8 mouse cellular contexts compared by ENCODE assay signal in the genomic region with DNA sequence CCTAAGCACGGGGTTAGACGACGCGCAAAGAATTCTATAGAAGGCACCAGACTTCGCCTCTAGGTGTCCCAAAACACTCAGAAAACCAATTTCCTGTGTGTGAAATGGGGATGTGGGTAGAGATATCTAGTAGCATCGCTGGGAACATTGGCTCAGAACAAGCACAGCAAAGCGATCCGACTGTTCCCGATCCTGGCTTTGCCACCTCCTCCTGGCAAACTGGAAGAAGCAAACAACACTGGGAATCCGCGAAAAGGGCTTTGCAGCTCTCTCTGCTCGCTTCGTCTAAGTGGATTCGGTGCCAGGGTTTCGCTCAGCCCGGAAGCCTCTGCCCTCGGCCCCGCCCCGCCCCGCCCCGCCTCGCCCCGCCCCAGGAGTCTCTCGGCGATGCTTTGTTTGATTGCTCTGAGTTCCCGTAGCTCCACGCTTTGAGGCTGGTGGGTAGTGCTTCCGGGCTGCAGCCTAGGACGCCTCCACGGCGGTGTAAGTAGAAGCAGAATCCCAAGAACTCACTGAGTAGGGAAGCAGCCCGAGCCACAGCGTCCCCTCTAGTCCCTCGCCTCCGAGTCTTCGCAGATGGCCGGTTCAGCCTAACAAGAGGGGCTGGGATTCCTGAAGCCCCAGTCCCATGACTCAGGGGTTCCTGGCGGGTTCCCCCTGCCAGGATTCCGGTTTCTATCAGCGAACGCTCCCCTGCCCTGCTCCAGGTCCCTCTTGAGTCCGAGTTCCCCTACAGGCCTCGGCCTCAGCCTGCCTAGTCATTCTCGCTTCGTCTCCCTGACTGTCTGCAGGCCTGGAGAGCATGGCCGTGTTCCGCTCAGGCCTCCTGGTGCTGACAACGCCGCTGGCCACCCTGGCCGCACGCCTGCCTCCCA. TPM values are rescaled to one million over a fixed set of nuclear protein-coding genes. Genes with fewer than 3 reads are reported as not detected.
A peak's percentile ranks its signal among the peaks of the same experiment; 100 is the strongest.
DNase-seq lines count a peak whose midpoint lies in the region; ATAC-seq and TF ChIP-seq lines count a peak whose summit lies in the region.

A gene (plus strand): TSS at position 358 of the 875 bp plus-strand sequence.

- under 1% methylated on average over 51 of the region's 51 CpGs for WGBS in forebrain, embryonic 11.5 days
- WGBS in heart, embryonic 16.5 days: under 1% methylated on average over 51 of the region's 51 CpGs
- WGBS in liver, embryonic 15.5 days (ENCODE audit: insufficient replicate concordance): under 1% methylated on average over 51 of the region's 51 CpGs
- WGBS in neural tube, embryonic 12.5 days: under 1% methylated on average over 51 of the region's 51 CpGs

- peak within 1 kb of the TSS; percentile 75 to 100 (median 88) for H3K4me3 ChIP-seq in CH12.LX (replicated peaks in 1 of 3; ENCODE audit: low read depth in 2 of 3, low read length in 2 of 3, poor library complexity in 1 of 3)
- H3K4me3 ChIP-seq in forebrain, embryonic 11.5 days (ENCODE audit: low read depth, low read length): peak within 1 kb of the TSS; percentile 87
- H3K4me3 ChIP-seq in heart, embryonic 16.5 days (ENCODE audit: low read length): peak within 1 kb of the TSS; percentile 83
- peak within 1 kb of the TSS; percentile 79 for H3K4me3 ChIP-seq in liver, embryonic 15.5 days (replicated peaks)
- H3K4me3 ChIP-seq in neural tube, embryonic 12.5 days: peak within 1 kb of the TSS; percentile 74

- TF ChIP-seq CTCF in CH12.LX (conservative IDR thresholded peaks at IDR 0.05 in 1 of 2, IDR thresholded peaks at IDR 0.05 in 1 of 2; ENCODE audit: low read depth in 2 of 2, low read length in 2 of 2): peak; percentile 39 to 90; a peak in 3 of 4 replicates

- peak within 1 kb of the TSS; percentile 55 for H3K27ac ChIP-seq in CH12.LX (ENCODE audit: insufficient read depth, low read depth)
- peak within 1 kb of the TSS; percentile 71 for H3K27ac ChIP-seq in forebrain, embryonic 11.5 days (ENCODE audit: low read depth, low read length)
- H3K27ac ChIP-seq in heart, embryonic 16.5 days (ENCODE audit: low read length): peak within 1 kb of the TSS; percentile 92
- peak within 1 kb of the TSS; percentile 89 for H3K27ac ChIP-seq in liver, embryonic 15.5 days (replicated peaks)
- peak within 1 kb of the TSS; percentile 66 for H3K27ac ChIP-seq in neural tube, embryonic 12.5 days

- peak; percentile 99 for TF ChIP-seq POLR2A in CH12.LX (IDR thresholded peaks at IDR 0.05; ENCODE audit: low read depth, low read length)

- in situ Hi-C loops in CH12.LX (cut with MboI; ENCODE audit: low pct_ligation_motif_present, low pct_unique_long_range_greater_than_20kb, low sequenced_read_pairs): loop anchor here (5.0 to 10.0 kb wide), 2 partner anchors 100 to 222 kb away; a partner anchor contains a TSS

- peak within 1 kb of the TSS; percentile 80 for H3K4me2 ChIP-seq in CH12.LX (ENCODE audit: insufficient read depth, low read depth, poor library complexity, severe bottlenecking)
- H3K4me2 ChIP-seq in forebrain, embryonic 11.5 days (ENCODE audit: low read depth, low read length, severe bottlenecking): peak within 1 kb of the TSS; percentile 99
- peak within 1 kb of the TSS; percentile 97 for H3K4me2 ChIP-seq in heart, embryonic 16.5 days (ENCODE audit: low read depth, low read length)
- H3K4me2 ChIP-seq in liver, embryonic 15.5 days: peak within 1 kb of the TSS; percentile 98
- H3K4me2 ChIP-seq in neural tube, embryonic 12.5 days (replicated peaks): peak within 1 kb of the TSS; percentile 92

- H3K9ac ChIP-seq in CH12.LX (ENCODE audit: insufficient read depth, low read depth): peak within 1 kb of the TSS; percentile 95
- H3K9ac ChIP-seq in forebrain, embryonic 11.5 days (ENCODE audit: low read length): peak within 1 kb of the TSS; percentile 96
- peak within 1 kb of the TSS; percentile 90 for H3K9ac ChIP-seq in heart, embryonic 16.5 days (ENCODE audit: low read length)
- peak within 1 kb of the TSS; percentile 88 for H3K9ac ChIP-seq in liver, embryonic 15.5 days
- peak within 1 kb of the TSS; percentile 85 for H3K9ac ChIP-seq in neural tube, embryonic 12.5 days

- peak; percentile 77 for TF ChIP-seq RAD21 in CH12.LX (IDR thresholded peaks at IDR 0.05; ENCODE audit: low read depth, low read length)

- ATAC-seq in forebrain, embryonic 11.5 days (replicated peaks; ENCODE audit: low FRiP score): peak; percentile 85
- peak; percentile 88 for ATAC-seq in heart, embryonic 16.5 days (replicated peaks; ENCODE audit: extremely low read depth, insufficient read depth, low FRiP score)
- ATAC-seq in liver, embryonic 15.5 days (ENCODE audit: insufficient read depth): peak; percentile 82
- peak; percentile 88 for ATAC-seq in neural tube, embryonic 12.5 days (ENCODE audit: low FRiP score, low read depth)

- peaks cover 17 to 43% of the 10 kb centered on the region in 2 experiments for H3K4me1 ChIP-seq in CH12.LX (ENCODE audit: control insufficient read depth in 1 of 2, insufficient read depth in 2 of 2)
- peaks cover 21% of the 10 kb centered on the region for H3K4me1 ChIP-seq in forebrain, embryonic 11.5 days (replicated peaks; ENCODE audit: control insufficient read depth, insufficient read depth, low read length)
- H3K4me1 ChIP-seq in heart, embryonic 16.5 days (ENCODE audit: control insufficient read depth, insufficient read depth, low read length): peaks cover 26% of the 10 kb centered on the region
- H3K4me1 ChIP-seq in liver, embryonic 15.5 days (replicated peaks): peaks cover 65% of the 10 kb centered on the region
- H3K4me1 ChIP-seq in neural tube, embryonic 12.5 days: peaks cover 30% of the 10 kb centered on the region

- H3K27me3 ChIP-seq in CH12.LX (replicated peaks): peaks cover 3% of the 10 kb centered on the region
- peaks cover 39% of the 10 kb centered on the region for H3K27me3 ChIP-seq in forebrain, embryonic 11.5 days (ENCODE audit: control insufficient read depth, insufficient read depth, low read length)
- H3K27me3 ChIP-seq in heart, embryonic 16.5 days (ENCODE audit: control insufficient read depth, insufficient read depth, low read length): peaks cover 32% of the 10 kb centered on the region
- peaks cover 46% of the 10 kb centered on the region for H3K27me3 ChIP-seq in liver, embryonic 15.5 days
- peaks cover 40% of the 10 kb centered on the region for H3K27me3 ChIP-seq in neural tube, embryonic 12.5 days (replicated peaks)

- H3K79me2 ChIP-seq in CH12.LX (replicated peaks; ENCODE audit: control insufficient read depth, extremely low read depth, insufficient read depth, poor library complexity, severe bottlenecking): peaks cover 14% of the 10 kb centered on the region; the same call in 1 of the 2 replicates

- dilution Hi-C loops in CH12.LX (cut with MboI; ENCODE audit: extremely low pct_ligation_motif_present, extremely low pct_unique_long_range_greater_than_20kb, low sequenced_read_pairs): no loop called here

- TF ChIP-seq EP300 in CH12.LX (IDR thresholded peaks at IDR 0.05; ENCODE audit: low read length): 0 out of 2 replicates have a peak, but pooled peaks have one; percentile 8

- DNase-seq in CH12.LX (ENCODE audit: extremely low read depth): peak; percentile 94
- DNase-seq in c-Kit-positive CD71-negative TER-119-negative erythroid progenitor cells, embryonic 14.5 days (ENCODE audit: low read depth): peak; percentile 82
- DNase-seq in forebrain, embryonic 11.5 days (ENCODE audit: low spot score): peak; percentile 96
- peak; percentile 89 to 91 for DNase-seq in kidney, postnatal 36 days
- DNase-seq in telencephalon, adult 2 months (ENCODE audit: low read depth, low spot score): peak; percentile 95

- no peaks in the 10 kb centered on the region for H3K9me3 ChIP-seq in CH12.LX (replicated peaks; ENCODE audit: low read length)
- H3K9me3 ChIP-seq in forebrain, embryonic 11.5 days (ENCODE audit: control insufficient read depth, low read length): no peaks in the 10 kb centered on the region
- no peaks in the 10 kb centered on the region for H3K9me3 ChIP-seq in heart, embryonic 16.5 days (replicated peaks; ENCODE audit: control insufficient read depth, low read length)
- H3K9me3 ChIP-seq in liver, embryonic 15.5 days (replicated peaks): no peaks in the 10 kb centered on the region
- no peaks in the 10 kb centered on the region for H3K9me3 ChIP-seq in neural tube, embryonic 12.5 days

- peaks cover 14 to 28% of the 10 kb centered on the region in 2 experiments for H3K36me3 ChIP-seq in CH12.LX (replicated peaks in 1 of 2; ENCODE audit: control insufficient read depth in 1 of 2, insufficient read depth in 1 of 2, low read length in 1 of 2)
- H3K36me3 ChIP-seq in forebrain, embryonic 11.5 days (ENCODE audit: control insufficient read depth, insufficient read depth, low read length): no peaks in the 10 kb centered on the region
- H3K36me3 ChIP-seq in heart, embryonic 16.5 days (ENCODE audit: control insufficient read depth, insufficient read depth): peaks cover 2% of the 10 kb centered on the region; the same call in 1 of the 2 replicates
- peaks cover 13% of the 10 kb centered on the region; the same call in 1 of the 2 replicates for H3K36me3 ChIP-seq in liver, embryonic 15.5 days (replicated peaks)
- H3K36me3 ChIP-seq in neural tube, embryonic 12.5 days: peaks cover 13% of the 10 kb centered on the region

TF ChIP-seq in CH12.LX, 34 proteins besides CTCF, POLR2A, EP300 and RAD21 (continues in another document):
- TF ChIP-seq PAX5 (IDR thresholded peaks at IDR 0.05; ENCODE audit: low read length) (no peak), KAT2A (IDR thresholded peaks at IDR 0.05; ENCODE audit: insufficient replicate concordance, low read length) (peak; percentile 74; the same call in 1 of the 2 replicates), USF1 (IDR thresholded peaks at IDR 0.05; ENCODE audit: low read depth, low read length) (no peak; the same call in 1 of the 2 replicates), UBTF (IDR thresholded peaks at IDR 0.05; ENCODE audit: low read depth, low read length) (no peak; the same call in 1 of the 2 replicates), BHLHE40 (IDR thresholded peaks at IDR 0.05; ENCODE audit: low read depth, low read length) (peak; percentile 20), NELFE (IDR thresholded peaks at IDR 0.05; ENCODE audit: low read depth, low read length) (peak; percentile 96), MAZ (IDR thresholded peaks at IDR 0.05; ENCODE audit: low read depth, low read length) (peak; percentile 91), ETS1 (conservative IDR thresholded peaks at IDR 0.05; ENCODE audit: low read depth, low read length) (no peak), NRF1 (IDR thresholded peaks at IDR 0.05; ENCODE audit: low read depth, low read length) (peak; percentile 18; the same call in 1 of the 2 replicates), MAX (IDR thresholded peaks at IDR 0.05; ENCODE audit: low read length) (peak; percentile 55; the same call in 1 of the 2 replicates)

RNA-seq across cellular contexts. Expression of the gene that starts here (rescaled TPM):
- 74.9 and 78.9 TPM in 2 replicates for total RNA-seq in CH12.LX (2012; rRNA removed)
- total RNA-seq in CH12.LX (2014; rRNA removed): 60.4 and 66.1 TPM in 2 replicates
- 56.6 and 63.4 TPM in 2 replicates for polyA plus RNA-seq in CH12.LX (2012; ENCODE audit: insufficient read length, low read depth)
- polyA plus RNA-seq in forebrain, embryonic 11.5 days (2014; fragmentation: Nextera tagmentation; extraction: Ambion mirVana): 50.4 and 51.5 TPM in 2 replicates
- 29.9 and 30.0 TPM in 2 replicates for polyA plus RNA-seq in heart, embryonic 16.5 days (2015; fragmentation: Nextera tagmentation; extraction: Ambion mirVana)
- polyA plus RNA-seq in liver, embryonic 15.5 days (2015; fragmentation: Nextera tagmentation; extraction: Ambion mirVana): 18.9 and 22.9 TPM in 2 replicates
- polyA plus RNA-seq in neural tube, embryonic 12.5 days (2016; fragmentation: Nextera tagmentation; extraction: Ambion mirVana): 50.8 and 54.5 TPM in 2 replicates

Comparison
In these comparisons a context has a peak if more than half of its experiments do, and no peak if none do; other contexts are left out.
1. Peak in every context shown above with its lines: DNase-seq, ATAC-seq, H3K4me3 ChIP-seq and H3K27ac ChIP-seq.